Mouse (Mus musculus) yolk sac, embryonic 10.5 days (tissue): ENCODE measurements around the gene Pdhb.
A peak's percentile ranks its signal among the peaks of the same experiment; 100 is the strongest.
"Not testable (repeated sequence)": the region's sequence is repeated elsewhere in the genome, so short reads cannot be mapped to it uniquely, and the experiment has no call there.

Experiments
- DNase-seq: peaks from one replicate; pipeline ENCODE4 v3.0.0-alpha.2; 2017; ENCODE audit warnings: low spot score

Gene Pdhb

GRCm38 (mm10) chr14:8134234-8134633 is 38.6 kb downstream of the Pdhb start:
- peak; percentile 12 for DNase-seq

- DNase-seq = no peak
Observed at GRCm38 (mm10) chr14:8132789-8133188, 40.0 kb downstream of the Pdhb start.

- no peak for DNase-seq
Observed at GRCm38 (mm10) chr14:8127971-8128370, 44.9 kb downstream of the Pdhb start.

- no peak for DNase-seq
Observed at GRCm38 (mm10) chr14:8124046-8124881, 48.6 kb downstream of the Pdhb start.

- not testable (repeated sequence) for DNase-seq
Observed at GRCm38 (mm10) chr14:8123611-8124010, 49.2 kb downstream of the Pdhb start.

- DNase-seq = no peak
Observed at GRCm38 (mm10) chr14:8123141-8123540, 49.7 kb downstream of the Pdhb start.

GRCm38 (mm10) chr14:8119904-8120303 is 52.9 kb downstream of the Pdhb start:
- no peak for DNase-seq

GRCm38 (mm10) chr14:8119454-8119853 is 53.4 kb downstream of the Pdhb start:
- no peak for DNase-seq

- DNase-seq = no peak
Observed at GRCm38 (mm10) chr14:8117371-8117770, 55.5 kb downstream of the Pdhb start.
